Comparison of ENCODE assay signal across 24 mouse cellular contexts in the genomic region with DNA sequence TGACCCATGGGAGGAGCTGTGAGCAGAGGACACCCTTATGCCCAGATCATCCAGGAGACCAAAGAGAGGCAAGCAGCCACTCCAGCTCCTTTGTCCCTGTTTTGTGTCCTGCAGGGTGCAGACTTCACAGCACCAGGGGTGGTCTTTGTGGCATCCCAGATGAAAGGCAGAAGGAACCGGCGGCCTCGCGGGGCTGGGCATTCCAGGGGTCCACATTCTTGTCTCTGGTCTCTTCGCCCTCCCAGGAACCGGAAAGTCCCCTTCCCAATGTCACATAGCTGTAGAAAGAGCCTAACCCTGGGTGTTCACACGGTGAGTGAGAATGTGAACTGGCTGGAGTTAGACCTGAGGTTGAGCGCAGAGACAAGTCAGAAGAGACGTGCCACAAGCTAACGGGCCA. TPM values are rescaled to one million over a fixed set of nuclear protein-coding genes. Genes with fewer than 3 reads are reported as not detected.
"Had no signal": no experiment of that assay in that cellular context is flagged by ENCODE, and none has a peak within 500 bp of the region (broad histone marks: within the 10 kb centered on the region; RNA-seq: fewer than 3 reads in every experiment).

No protein-coding gene starts in this region.

- H3K4me1 ChIP-seq: lung, embryonic 15.5 days; stomach, embryonic 15.5 days had no signal

- H3K27ac ChIP-seq: lung, embryonic 15.5 days; macrophage; midbrain, embryonic 12.5 days; midbrain, embryonic 15.5 days; neural tube, embryonic 12.5 days; stomach, embryonic 15.5 days; stomach, postnatal 0 days had no signal

- H3K9me3 ChIP-seq: lung, embryonic 15.5 days; midbrain, embryonic 12.5 days; midbrain, embryonic 15.5 days; stomach, embryonic 15.5 days had no signal

- H3K9ac ChIP-seq: liver, postnatal 0 days; lung, embryonic 15.5 days; midbrain, embryonic 12.5 days; midbrain, embryonic 15.5 days; neural tube, embryonic 12.5 days; stomach, embryonic 15.5 days had no signal

- ATAC-seq: liver, postnatal 0 days; lung, postnatal 0 days; midbrain, embryonic 15.5 days had no signal

- H3K36me3 ChIP-seq: lung, embryonic 15.5 days; midbrain, embryonic 12.5 days; midbrain, embryonic 15.5 days; neural tube, embryonic 12.5 days; stomach, embryonic 15.5 days had no signal

- H3K27me3 ChIP-seq: midbrain, embryonic 12.5 days; midbrain, embryonic 15.5 days; neural tube, embryonic 12.5 days; stomach, embryonic 15.5 days had no signal

- H3K4me2 ChIP-seq: lung, embryonic 15.5 days; midbrain, embryonic 12.5 days; midbrain, embryonic 15.5 days; neural tube, embryonic 12.5 days; stomach, embryonic 15.5 days had no signal

- H3K4me3 ChIP-seq: lung, embryonic 15.5 days; megakaryocyte, embryonic 14.5 days; midbrain, embryonic 12.5 days; midbrain, embryonic 15.5 days; neural tube, embryonic 12.5 days; stomach, embryonic 15.5 days had no signal

- DNase-seq: liver, postnatal 0 days; lung, adult 2 months; lung, postnatal 14 days; lung, postnatal 36 days; right cerebral cortex, postnatal 14 days; thymus, adult 2 months; thymus, postnatal 25 days; thymus, postnatal 4 days had no signal

RNA-seq across cellular contexts. Expression of gene Syndig1l, which starts 27.0 kb away (rescaled TPM):
- total RNA-seq: megakaryocyte progenitor cell, adult 5-6 weeks; monocyte, adult 5-6 weeks; neutrophil, adult 5-6 weeks had no signal
- polyA plus RNA-seq: liver, postnatal 0 days; lung, adult 2 months; lung, embryonic 15.5 days; lung, postnatal 0 days; stomach, postnatal 0 days had no signal

RNA-seq across cellular contexts. Expression of gene Vrtn, which starts 30.8 kb away (rescaled TPM):
- total RNA-seq: megakaryocyte progenitor cell, adult 5-6 weeks; midbrain, postnatal 0 days; monocyte, adult 5-6 weeks; neutrophil, adult 5-6 weeks had no signal
- polyA plus RNA-seq: liver, postnatal 0 days; lung, adult 2 months; lung, postnatal 0 days; macrophage; midbrain, embryonic 12.5 days; midbrain, postnatal 0 days; neural tube, embryonic 12.5 days; neural tube, embryonic 14.5 days; spleen, adult 2 months; stomach, embryonic 15.5 days; stomach, postnatal 0 days; urinary bladder, adult 2 months had no signal
